Mouse (Mus musculus): ENCODE results near the gene Tox4. TPM values are rescaled to one million over a fixed set of nuclear protein-coding genes. Genes with fewer than 3 reads are reported as not detected.

Tox4 gene
- total RNA-seq, 2 experiments from 2014 or later = 14.7 to 20.1 TPM

Other genes starting within 250 kb of the Tox4 start
- gene Olfr221, start 236.7 kb upstream of the Tox4 start, total RNA-seq (2015; ENCODE audit: low replicate concordance) = not detected in 2 replicates
- gene Olfr221, start 236.7 kb upstream of the Tox4 start, total RNA-seq (2017; ENCODE audit: low replicate concordance) = not detected in 2 replicates
- 211 and 286 TPM in 2 replicates for gene Hnrnpc, start 175.1 kb upstream of the Tox4 start, total RNA-seq (2015; ENCODE audit: low replicate concordance)
- 222 and 316 TPM in 2 replicates for gene Hnrnpc, start 175.1 kb upstream of the Tox4 start, total RNA-seq (2017; ENCODE audit: low replicate concordance)
- gene Rpgrip1, start 168.4 kb upstream of the Tox4 start, total RNA-seq (2015; ENCODE audit: low replicate concordance) = 0.36 and 10.1 TPM in 2 replicates
- gene Rpgrip1, start 168.4 kb upstream of the Tox4 start, total RNA-seq (2017; ENCODE audit: low replicate concordance) = 1.3 and 9.9 TPM in 2 replicates
- 84.0 and 91.8 TPM in 2 replicates for gene Supt16, start 81.7 kb upstream of the Tox4 start, total RNA-seq (2015; ENCODE audit: low replicate concordance)
- gene Supt16, start 81.7 kb upstream of the Tox4 start, total RNA-seq (2017; ENCODE audit: low replicate concordance) = 174 and 231 TPM in 2 replicates
- 53.0 and 95.2 TPM in 2 replicates for gene Chd8, start 21.4 kb upstream of the Tox4 start, total RNA-seq (2015; ENCODE audit: low replicate concordance)
- 69.4 and 84.6 TPM in 2 replicates for gene Chd8, start 21.4 kb upstream of the Tox4 start, total RNA-seq (2017; ENCODE audit: low replicate concordance)
- 5.4 and 6.3 TPM in 2 replicates for gene Rab2b, start 399 bp downstream of the Tox4 start, total RNA-seq (2015; ENCODE audit: low replicate concordance)
- 2.7 and 9.2 TPM in 2 replicates for gene Rab2b, start 399 bp downstream of the Tox4 start, total RNA-seq (2017; ENCODE audit: low replicate concordance)
- gene Mettl3, start 26.0 kb downstream of the Tox4 start, total RNA-seq (2015; ENCODE audit: low replicate concordance) = 12.2 and 24.9 TPM in 2 replicates
- 22.7 and 38.7 TPM in 2 replicates for gene Mettl3, start 26.0 kb downstream of the Tox4 start, total RNA-seq (2017; ENCODE audit: low replicate concordance)
- 1.1 TPM in 1 of 2 replicates, not detected in the other for gene Sall2, start 49.6 kb downstream of the Tox4 start, total RNA-seq (2015; ENCODE audit: low replicate concordance)
- 0.13 and 0.30 TPM in 2 replicates for gene Sall2, start 49.6 kb downstream of the Tox4 start, total RNA-seq (2017; ENCODE audit: low replicate concordance)
- not detected in 2 replicates for gene Olfr1513, start 77.3 kb downstream of the Tox4 start, total RNA-seq (2015; ENCODE audit: low replicate concordance)
- gene Olfr1513, start 77.3 kb downstream of the Tox4 start, total RNA-seq (2017; ENCODE audit: low replicate concordance) = not detected in 2 replicates
- not detected in 2 replicates for gene Olfr1512, start 100.0 kb downstream of the Tox4 start, total RNA-seq (2015; ENCODE audit: low replicate concordance)
- not detected in 2 replicates for gene Olfr1512, start 100.0 kb downstream of the Tox4 start, total RNA-seq (2017; ENCODE audit: low replicate concordance)
- not detected in 2 replicates for gene Olfr1511, start 118.2 kb downstream of the Tox4 start, total RNA-seq (2015; ENCODE audit: low replicate concordance)
- not detected in 2 replicates for gene Olfr1511, start 118.2 kb downstream of the Tox4 start, total RNA-seq (2017; ENCODE audit: low replicate concordance)
- gene Olfr1510, start 135.2 kb downstream of the Tox4 start, total RNA-seq (2015; ENCODE audit: low replicate concordance) = not detected in 2 replicates
- not detected in 2 replicates for gene Olfr1510, start 135.2 kb downstream of the Tox4 start, total RNA-seq (2017; ENCODE audit: low replicate concordance)
- gene Olfr1509, start 163.8 kb downstream of the Tox4 start, total RNA-seq (2015; ENCODE audit: low replicate concordance) = not detected in 2 replicates
- gene Olfr1509, start 163.8 kb downstream of the Tox4 start, total RNA-seq (2017; ENCODE audit: low replicate concordance) = not detected in 2 replicates
- gene Olfr1508, start 188.3 kb downstream of the Tox4 start, total RNA-seq (2015; ENCODE audit: low replicate concordance) = not detected in 2 replicates
- gene Olfr1508, start 188.3 kb downstream of the Tox4 start, total RNA-seq (2017; ENCODE audit: low replicate concordance) = not detected in 2 replicates
- not detected in 2 replicates for gene Olfr1507, start 216.6 kb downstream of the Tox4 start, total RNA-seq (2015; ENCODE audit: low replicate concordance)
- not detected in 2 replicates for gene Olfr1507, start 216.6 kb downstream of the Tox4 start, total RNA-seq (2017; ENCODE audit: low replicate concordance)

All from erythroid progenitor cell, adult 5-6 weeks (primary cell).